Mouse (Mus musculus): Measurements from ENCODE around the gene Decr2.

The Decr2 gene

GRCm38 (mm10) chr17:26057787-26058567 is 32.2 kb downstream of the Decr2 start:
- no peak for DNase-seq (ENCODE audit: low read depth)

GRCm38 (mm10) chr17:26057278-26057677 is 32.9 kb downstream of the Decr2 start:
- no peak for DNase-seq (ENCODE audit: low read depth)

DNA sequence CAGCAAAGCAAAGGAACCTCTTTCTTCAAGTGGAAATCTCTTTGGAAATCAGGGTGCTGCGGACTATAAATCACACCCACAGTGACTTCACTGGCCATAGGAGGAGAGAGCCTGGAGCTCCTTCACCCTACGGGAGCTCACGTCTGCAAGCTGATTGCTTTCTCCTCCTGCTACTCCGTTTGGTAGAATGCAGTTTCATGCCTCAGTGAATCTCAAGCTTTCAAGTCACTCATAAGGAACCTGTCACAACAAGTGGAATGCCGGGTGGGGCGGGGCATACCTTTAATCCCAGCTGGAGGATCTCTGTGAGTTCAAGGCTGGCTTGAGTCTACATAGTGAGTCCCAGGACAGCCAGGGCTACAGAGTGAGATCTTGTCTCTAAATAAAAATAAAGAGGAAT is 35.0 kb downstream of the Decr2 start:
- DNase-seq (ENCODE audit: low read depth): no peak

GRCm38 (mm10) chr17:26054133-26054845 is 35.8 kb downstream of the Decr2 start:
- DNase-seq (ENCODE audit: low read depth): no peak

GRCm38 (mm10) chr17:26052706-26053105 is 37.4 kb downstream of the Decr2 start:
- no peak for DNase-seq (ENCODE audit: low read depth)

- DNase-seq (ENCODE audit: low read depth): no peak
Observed at GRCm38 (mm10) chr17:26052074-26052473, 38.1 kb downstream of the Decr2 start.

DNA sequence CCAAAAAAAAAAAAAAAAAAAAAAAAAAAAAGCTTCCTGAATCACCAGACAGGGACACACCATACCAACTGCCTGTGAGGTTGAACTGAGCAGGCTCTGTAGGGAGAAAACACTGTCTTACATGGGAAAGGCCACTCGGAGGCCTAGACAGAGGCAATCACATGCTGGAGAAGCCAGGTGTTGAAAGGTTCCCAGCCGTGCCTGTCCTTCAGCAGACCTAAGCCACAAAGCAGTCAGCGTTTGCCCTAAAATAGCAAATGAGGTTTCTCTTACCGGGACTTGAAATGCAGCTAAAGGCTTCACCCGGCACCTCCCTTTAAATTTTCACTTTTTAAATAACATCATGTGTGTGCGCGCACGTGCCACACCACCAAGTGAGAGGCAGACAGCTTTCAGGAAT is 42.0 kb downstream of the Decr2 start:
- DNase-seq (ENCODE audit: low read depth): no peak

DNA sequence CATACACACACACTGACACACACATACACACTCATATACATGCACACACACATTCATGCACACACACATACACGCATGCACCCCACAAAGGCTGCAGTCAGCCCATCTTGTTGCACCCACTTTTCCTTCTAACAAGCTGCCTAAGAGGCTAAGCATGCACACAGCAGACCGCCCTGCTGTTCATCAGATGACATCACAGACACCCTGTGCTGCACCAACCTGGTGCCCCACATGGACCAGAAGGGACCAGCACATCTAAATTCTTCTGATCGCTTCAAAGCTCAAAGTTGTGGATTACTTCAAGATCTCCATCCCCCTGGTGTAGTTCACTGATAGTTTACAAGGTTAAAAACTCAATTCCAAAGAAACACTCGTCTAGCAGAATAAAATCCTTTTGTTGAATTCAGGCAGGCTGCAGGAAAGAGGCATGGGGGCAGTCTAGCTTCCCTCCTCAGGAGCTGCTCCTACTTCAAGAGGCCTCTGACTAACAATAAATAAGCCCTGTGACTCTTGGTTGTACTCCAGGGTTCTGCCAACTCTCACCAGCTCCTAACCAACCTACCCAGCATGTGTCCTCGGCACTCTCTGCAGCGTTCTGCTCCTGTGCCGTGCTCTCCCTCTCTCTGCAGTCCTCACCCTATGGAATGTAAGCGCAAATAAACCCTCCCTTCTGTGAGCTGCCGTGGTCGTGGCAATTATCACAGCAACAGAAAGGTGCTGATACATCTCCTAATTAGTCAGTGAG is 43.7 kb downstream of the Decr2 start:
- no peak for DNase-seq (ENCODE audit: low read depth)

DNA sequence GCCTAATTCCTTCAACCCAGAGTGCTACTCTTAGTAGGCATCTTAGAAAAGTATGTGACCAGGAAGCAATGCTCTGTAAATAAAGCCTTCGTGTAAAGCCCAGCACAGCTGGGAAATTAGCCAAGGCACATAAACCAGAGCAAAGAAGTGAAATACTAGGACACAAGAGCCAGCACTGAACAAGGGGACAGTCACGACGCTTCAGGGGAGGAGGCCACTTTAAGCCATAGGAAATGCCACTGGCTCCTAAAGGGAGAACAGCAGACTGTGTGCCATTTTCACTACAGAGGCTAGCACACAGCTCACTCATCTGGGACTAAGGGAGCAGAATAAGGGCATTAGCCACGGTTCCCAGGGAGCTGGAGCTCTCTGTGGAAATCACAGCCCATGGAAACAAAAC is 44.9 kb downstream of the Decr2 start:
- DNase-seq (ENCODE audit: low read depth): no peak

- DNase-seq (ENCODE audit: low read depth): no peak
Observed at GRCm38 (mm10) chr17:26043249-26043636, 46.9 kb downstream of the Decr2 start.

- no peak for DNase-seq (ENCODE audit: low read depth)
Observed at GRCm38 (mm10) chr17:26042599-26043248, 47.4 kb downstream of the Decr2 start.

DNA sequence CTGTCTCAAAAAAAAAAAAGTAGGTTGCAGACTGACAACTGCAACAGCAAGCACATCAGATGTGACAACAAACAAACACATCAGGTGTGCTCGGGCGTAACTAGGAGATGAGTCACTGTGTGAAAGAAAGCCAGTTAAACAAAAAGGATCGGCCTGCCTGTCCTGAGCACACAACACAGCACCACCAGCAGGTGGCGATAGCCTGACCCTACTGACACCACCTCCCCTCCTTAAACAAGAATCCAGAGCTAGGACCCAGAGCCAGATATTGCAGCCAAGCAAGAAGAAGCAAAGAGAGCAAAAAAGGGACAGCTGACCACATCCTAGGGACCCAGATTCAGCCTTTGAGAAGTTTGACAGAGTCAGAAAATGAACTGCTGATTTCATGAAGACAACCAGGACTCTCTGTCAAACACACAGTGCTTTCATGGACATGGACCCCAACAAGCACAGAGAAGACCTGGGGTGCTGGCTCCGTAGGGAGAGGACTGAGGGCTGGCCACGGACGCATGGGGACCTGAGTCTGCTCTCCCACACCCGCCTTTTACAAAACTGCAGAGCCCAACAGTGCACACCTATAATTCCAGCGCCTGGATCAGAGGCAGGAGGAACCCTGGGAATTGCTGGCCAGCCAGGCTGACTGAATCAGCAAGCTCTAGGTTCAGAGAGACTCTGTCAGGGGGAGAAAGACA is 48.9 kb downstream of the Decr2 start:
- DNase-seq (ENCODE audit: low read depth): peak; percentile 33

DNA sequence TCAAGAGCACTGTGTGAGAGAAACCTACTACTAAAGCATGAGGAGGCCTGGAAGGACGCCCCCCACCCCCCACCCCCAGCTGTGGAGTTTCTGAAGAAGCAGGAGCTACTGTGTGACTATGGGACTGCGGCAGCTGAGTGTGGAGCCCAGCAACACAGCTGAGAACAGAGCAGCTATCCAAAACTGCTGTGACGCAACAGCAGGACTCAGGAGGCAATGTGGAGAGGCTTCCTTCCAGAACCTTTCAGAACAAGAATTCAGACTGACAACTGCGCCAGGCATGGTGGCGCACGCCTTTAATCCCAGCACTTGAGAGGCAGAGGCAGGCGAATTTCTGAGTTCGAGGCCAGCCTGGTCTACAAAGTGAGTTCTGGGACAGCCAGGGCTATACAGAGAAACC is 49.4 kb downstream of the Decr2 start:
- peak; percentile 23 for DNase-seq (ENCODE audit: low read depth)

DNA sequence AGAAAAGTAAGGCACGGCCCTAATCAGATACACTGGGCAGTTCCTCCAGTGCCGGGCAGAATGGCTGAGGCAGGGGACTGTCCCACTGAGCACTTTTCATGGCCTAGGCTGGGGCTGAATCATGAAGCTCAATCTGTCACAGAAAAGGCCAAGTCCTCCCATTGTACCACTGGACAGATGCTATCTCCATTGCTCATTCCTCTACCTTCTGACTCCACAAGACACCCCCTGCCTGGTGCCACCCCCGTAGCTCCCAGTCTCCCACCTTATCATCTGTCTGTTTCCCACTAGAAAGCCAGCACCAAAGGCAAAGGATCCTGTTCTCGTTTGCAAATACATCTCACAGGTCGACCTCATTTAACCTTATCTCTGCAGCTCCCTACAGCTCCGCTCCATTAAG is 58.1 kb downstream of the Decr2 start:
- no peak for DNase-seq (ENCODE audit: low read depth)

DNA sequence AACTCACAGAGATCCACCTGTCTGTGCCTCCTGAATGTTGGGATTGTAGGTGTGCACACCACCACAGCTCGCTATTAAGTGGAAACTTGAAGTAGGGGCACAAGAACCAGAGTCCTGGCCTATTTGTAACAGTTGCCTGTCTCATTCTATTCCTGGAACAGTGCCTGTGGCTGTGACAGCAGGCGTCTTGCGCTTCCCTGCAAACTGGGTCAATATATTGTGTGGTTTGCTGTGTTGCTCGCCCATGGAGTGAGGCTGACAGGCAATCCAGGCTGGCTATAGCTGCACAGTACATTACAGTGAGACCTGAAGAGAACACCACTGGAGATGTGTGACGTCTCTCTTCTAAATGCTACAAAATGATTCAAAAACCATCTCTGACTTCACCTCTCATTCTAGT is 58.6 kb downstream of the Decr2 start:
- no peak for DNase-seq (ENCODE audit: low read depth)
